Mouse (Mus musculus): Measurements from ENCODE around the gene Ctsw. TPM values are rescaled to one million over a fixed set of nuclear protein-coding genes. Genes with fewer than 3 reads are reported as not detected.
A peak's percentile ranks its signal among the peaks of the same experiment; 100 is the strongest.

Ctsw gene
- polyA plus RNA-seq, 1 experiment from 2014 or later = 1.9 TPM

GRCm38 (mm10) chr19:5484496-5484895 lies 16.2 kb upstream of the Ctsw start:
- 95% methylated on average over 5 of the region's 5 CpGs for WGBS
- DNase-seq (ENCODE audit: low spot score) = no peak
- no peaks in the 10 kb centered on the region for H3K9me3 ChIP-seq (replicated peaks)
- peaks cover 74% of the 10 kb centered on the region for H3K36me3 ChIP-seq
- H3K27ac ChIP-seq = no peak overlapping the region
- peaks cover 29% of the 10 kb centered on the region for H3K4me1 ChIP-seq
- H3K4me3 ChIP-seq = no peak overlapping the region
- H3K27me3 ChIP-seq (ENCODE audit: low read depth, poor library complexity, severe bottlenecking) = no peaks in the 10 kb centered on the region

DNA sequence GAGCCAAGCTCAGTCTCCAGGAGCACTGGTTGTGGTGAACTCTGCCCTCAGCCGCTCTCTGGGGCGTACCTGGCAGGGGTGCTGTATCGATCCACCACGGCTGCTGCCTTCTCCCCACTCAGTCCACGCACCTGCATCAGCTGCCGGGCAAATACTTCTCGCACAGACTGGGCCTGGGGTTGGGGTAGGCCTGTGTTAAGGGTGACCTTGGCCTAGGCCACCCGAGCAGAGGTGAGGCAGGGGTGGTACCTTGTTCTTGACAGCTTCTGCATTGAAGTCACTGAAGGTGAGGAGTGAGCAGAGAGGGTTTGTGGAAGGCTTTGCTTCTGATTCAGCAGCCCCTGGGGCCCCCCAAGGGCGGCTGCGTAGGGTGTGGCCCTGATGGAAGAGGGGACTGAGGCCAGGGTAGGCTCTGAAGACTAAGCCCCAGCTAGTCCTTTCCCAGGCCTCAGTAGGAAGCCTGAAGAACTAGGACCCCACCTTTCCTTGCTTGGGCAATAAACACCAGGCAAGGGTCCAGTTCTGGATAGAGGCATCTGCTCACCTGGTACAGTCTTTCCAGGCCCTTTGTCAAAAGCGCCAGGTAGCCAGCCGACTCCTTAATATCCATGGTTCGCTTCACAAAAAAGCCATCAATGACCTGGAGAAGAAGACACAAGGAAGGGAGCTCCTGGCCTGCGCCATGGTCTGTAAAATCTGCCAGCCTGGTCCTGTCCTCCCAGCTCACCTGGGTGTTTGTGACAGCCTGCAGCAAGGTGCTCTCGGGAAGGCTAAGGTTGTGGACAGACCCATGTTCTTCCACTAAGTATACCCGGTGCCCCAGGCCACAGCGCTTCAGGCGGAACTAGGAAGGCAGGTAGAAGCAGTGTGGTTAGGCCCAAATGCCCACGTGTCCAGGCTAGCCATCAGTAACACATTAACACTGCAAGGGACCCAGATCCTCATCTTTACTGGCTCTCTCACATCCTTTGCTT lies 15.4 kb upstream of the Ctsw start:
- Histone ChIP-seq H3K27ac (no peak overlapping the region), H3K9me3 (replicated peaks) (no peaks in the 10 kb centered on the region), H3K27me3 (ENCODE audit: low read depth, poor library complexity, severe bottlenecking) (no peaks in the 10 kb centered on the region), H3K4me3 (no peak overlapping the region), H3K4me1 (peaks cover 22% of the 10 kb centered on the region), H3K36me3 (peaks cover 82% of the 10 kb centered on the region)
- DNase-seq (ENCODE audit: low spot score) = no peak
- 96% methylated on average over 19 of the region's 19 CpGs for WGBS

DNA sequence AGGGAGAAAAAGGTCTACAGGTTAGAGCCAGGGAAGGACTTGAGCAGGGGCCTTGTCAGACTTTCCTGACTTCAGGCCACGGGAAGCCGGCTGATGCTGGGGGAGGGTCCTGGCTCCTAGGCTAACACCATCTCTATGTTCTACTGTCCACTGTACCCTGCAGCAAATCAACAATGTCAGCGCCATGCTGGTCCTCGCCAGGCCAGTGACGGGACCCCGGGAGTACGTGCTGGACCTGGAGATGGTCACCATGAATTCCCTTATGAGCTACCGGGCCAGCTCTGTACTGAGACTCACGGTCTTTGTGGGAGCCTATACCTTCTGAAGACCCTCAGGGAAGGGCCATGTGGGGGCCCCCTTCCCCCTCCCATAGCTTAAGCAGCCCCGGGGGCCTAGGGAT lies 13.1 kb upstream of the Ctsw start:
- H3K36me3 ChIP-seq = peaks cover 99% of the 10 kb centered on the region
- no peaks in the 10 kb centered on the region for H3K9me3 ChIP-seq (replicated peaks)
- no peaks in the 10 kb centered on the region for H3K27me3 ChIP-seq (ENCODE audit: low read depth, poor library complexity, severe bottlenecking)
- H3K4me1 ChIP-seq = peaks cover 9% of the 10 kb centered on the region
- H3K27ac ChIP-seq = no peak overlapping the region
- no peak overlapping the region for H3K4me3 ChIP-seq
- no peak for DNase-seq (ENCODE audit: low spot score)
- 91% methylated on average over 10 of the region's 10 CpGs for WGBS

- 94% methylated on average over 10 of the region's 10 CpGs for WGBS
These were observed 11.7 kb upstream of the Ctsw start for GRCm38 (mm10) chr19:5480016-5480415.

GRCm38 (mm10) chr19:5477668-5478300 lies 9.5 kb upstream of the Ctsw start:
- Histone ChIP-seq H3K27me3 (ENCODE audit: low read depth, poor library complexity, severe bottlenecking) (no peaks in the 10 kb centered on the region), H3K9me3 (replicated peaks) (no peaks in the 10 kb centered on the region), H3K4me1 (peaks cover 38% of the 10 kb centered on the region), H3K4me3 (no peak overlapping the region), H3K36me3 (peaks cover 73% of the 10 kb centered on the region), H3K27ac (no peak overlapping the region)
- WGBS = 93% methylated on average over 18 of the region's 18 CpGs
- DNase-seq (ENCODE audit: low spot score) = no peak

More at GRCm38 (mm10) chr19:5480016-5480415, 11.7 kb upstream of the Ctsw start:
- Histone ChIP-seq H3K27me3 (ENCODE audit: low read depth, poor library complexity, severe bottlenecking) (no peaks in the 10 kb centered on the region), H3K9me3 (replicated peaks) (no peaks in the 10 kb centered on the region), H3K27ac (no peak overlapping the region), H3K4me3 (0 out of 2 replicates have a peak overlapping the region, but pooled peaks have one; percentile 4), H3K4me1 (peaks cover 18% of the 10 kb centered on the region), H3K36me3 (peaks cover 96% of the 10 kb centered on the region)
- no peak for DNase-seq (ENCODE audit: low spot score)

GRCm38 (mm10) chr19:5477004-5477667 lies 8.8 kb upstream of the Ctsw start:
- H3K9me3 ChIP-seq (replicated peaks) = no peaks in the 10 kb centered on the region
- peaks cover 67% of the 10 kb centered on the region for H3K36me3 ChIP-seq
- WGBS = 88% methylated on average over 10 of the region's 10 CpGs

GRCm38 (mm10) chr19:5475069-5475714 lies 6.9 kb upstream of the Ctsw start:
- DNase-seq (ENCODE audit: low spot score) = peak; percentile 64
- Histone ChIP-seq H3K9me3 (replicated peaks) (no peaks in the 10 kb centered on the region), H3K36me3 (peaks cover 47% of the 10 kb centered on the region), H3K27me3 (ENCODE audit: low read depth, poor library complexity, severe bottlenecking) (no peaks in the 10 kb centered on the region), H3K4me3 (peak overlapping the region; percentile 83), H3K4me1 (peaks cover 38% of the 10 kb centered on the region), H3K27ac (peak overlapping the region; percentile 97)
- 21% methylated on average over 13 of the region's 13 CpGs for WGBS

More at GRCm38 (mm10) chr19:5477004-5477667, 8.8 kb upstream of the Ctsw start:
- DNase-seq (ENCODE audit: low spot score) = no peak
- Histone ChIP-seq H3K4me3 (no peak overlapping the region), H3K4me1 (peaks cover 38% of the 10 kb centered on the region), H3K27me3 (ENCODE audit: low read depth, poor library complexity, severe bottlenecking) (no peaks in the 10 kb centered on the region), H3K27ac (no peak overlapping the region)

DNA sequence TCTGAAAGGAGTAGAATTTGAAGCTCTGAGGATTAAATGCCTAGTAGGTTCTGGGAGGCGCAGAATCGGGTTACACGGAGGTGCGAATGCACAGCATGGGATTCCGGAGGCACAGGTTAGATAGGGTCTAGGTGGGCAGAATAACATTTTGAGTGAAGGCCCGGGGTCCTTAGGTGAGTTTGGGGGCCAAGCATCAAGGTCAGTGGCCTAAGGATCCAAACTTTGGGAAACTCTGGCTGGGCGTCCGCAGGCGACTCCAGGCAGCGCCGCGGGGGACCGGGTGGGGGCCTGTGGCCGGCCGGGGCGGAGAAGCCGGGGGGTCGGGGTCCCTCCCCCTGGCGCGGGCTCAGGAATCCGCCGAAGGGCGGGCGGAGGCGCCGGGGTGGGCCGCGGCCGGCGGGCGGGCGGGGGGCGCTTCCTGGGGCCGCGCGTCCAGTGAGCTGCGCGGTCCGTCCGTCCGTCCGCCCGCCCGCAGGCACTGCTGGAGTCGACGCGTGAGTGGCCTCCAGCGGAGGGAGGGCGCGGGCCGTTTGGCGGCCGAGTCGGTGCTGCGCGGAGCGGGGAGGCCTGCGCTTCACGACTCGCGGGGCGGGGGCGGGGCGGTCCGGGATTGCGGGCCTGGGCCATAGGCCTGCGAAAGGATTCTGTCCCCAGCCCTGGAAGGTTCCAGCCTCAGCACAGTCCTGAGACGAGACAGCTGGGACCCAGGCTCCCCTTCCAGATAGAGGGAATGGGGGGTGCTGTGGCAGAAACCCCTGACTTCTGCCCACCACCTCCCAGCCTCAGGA lies 6.2 kb upstream of the Ctsw start:
- no peaks in the 10 kb centered on the region for H3K9me3 ChIP-seq (replicated peaks)
- peaks cover 40% of the 10 kb centered on the region for H3K36me3 ChIP-seq
- DNase-seq (ENCODE audit: low spot score) = peak; percentile 68
- H3K4me3 ChIP-seq = peak overlapping the region; percentile 83
- H3K27ac ChIP-seq = peak overlapping the region; percentile 97
- no peaks in the 10 kb centered on the region for H3K27me3 ChIP-seq (ENCODE audit: low read depth, poor library complexity, severe bottlenecking)
- peaks cover 38% of the 10 kb centered on the region for H3K4me1 ChIP-seq
- whole genome bisulfite sequencing = 1% methylated on average over 68 of the region's 68 CpGs

DNA sequence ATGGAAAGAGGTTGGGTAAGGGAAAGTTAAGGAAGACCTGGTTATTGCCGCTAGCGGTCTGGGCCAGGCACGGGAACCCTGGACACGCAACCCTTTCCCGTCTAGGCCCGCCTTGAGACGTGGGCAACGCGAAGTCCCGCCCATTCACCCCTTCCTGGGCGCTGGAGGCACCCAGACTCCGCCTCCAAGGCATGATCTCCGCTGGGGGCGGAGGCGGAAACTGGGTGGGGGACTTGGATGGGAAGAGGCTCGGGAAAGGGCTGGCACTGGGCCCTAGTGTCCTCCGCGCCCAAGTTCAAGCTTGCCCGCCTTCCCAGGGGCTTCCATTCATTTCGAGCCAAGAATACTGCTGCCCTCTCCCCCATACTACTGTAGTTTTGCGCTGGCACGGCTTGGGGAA lies 5.4 kb upstream of the Ctsw start, which contains the start of gene Efemp2:
Efemp2 (plus strand) TSS at position 235 of the 400 bp plus-strand sequence.
- Histone ChIP-seq H3K4me3 (peak within 1 kb of the TSS; percentile 83), H3K4me1 (peaks cover 38% of the 10 kb centered on the region), H3K27me3 (ENCODE audit: low read depth, poor library complexity, severe bottlenecking) (no peaks in the 10 kb centered on the region), H3K36me3 (peaks cover 33% of the 10 kb centered on the region), H3K27ac (peak within 1 kb of the TSS; percentile 97), H3K9me3 (replicated peaks) (no peaks in the 10 kb centered on the region)
- WGBS = under 1% methylated on average over 22 of the region's 22 CpGs
- peak; percentile 76 for DNase-seq (ENCODE audit: low spot score)

- Histone ChIP-seq H3K27me3 (ENCODE audit: low read depth, poor library complexity, severe bottlenecking) (no peaks in the 10 kb centered on the region), H3K4me3 (0 out of 2 replicates have a peak overlapping the region, but pooled peaks have one; percentile 83), H3K9me3 (replicated peaks) (no peaks in the 10 kb centered on the region), H3K36me3 (peaks cover 29% of the 10 kb centered on the region), H3K27ac (no peak overlapping the region), H3K4me1 (peaks cover 38% of the 10 kb centered on the region)
- DNase-seq (ENCODE audit: low spot score) = no peak
- WGBS = 80% methylated on average over 3 of the region's 3 CpGs
These were observed 4.5 kb upstream of the Ctsw start for GRCm38 (mm10) chr19:5472857-5473256.

DNA sequence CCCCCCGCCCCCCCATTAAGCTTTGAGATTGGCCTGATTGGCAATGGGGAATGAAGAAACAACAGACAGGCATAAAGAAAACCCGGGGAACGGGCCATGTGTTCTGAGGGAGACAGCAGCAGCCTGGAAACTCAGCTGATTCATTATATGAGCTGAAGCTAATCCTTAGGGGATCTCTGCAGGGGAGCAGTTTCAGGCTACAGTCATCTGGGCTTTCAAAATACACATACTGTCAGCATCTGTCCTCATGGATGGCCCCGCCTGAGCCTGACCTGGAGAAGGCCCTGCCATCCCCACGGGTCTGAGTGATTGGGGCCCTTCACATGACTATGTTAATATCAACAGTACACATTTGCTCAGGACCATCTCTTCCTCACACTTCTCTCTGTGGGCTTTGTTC lies 3.5 kb upstream of the Ctsw start:
- no peak overlapping the region for H3K27ac ChIP-seq
- peaks cover 35% of the 10 kb centered on the region for H3K4me1 ChIP-seq
- no peaks in the 10 kb centered on the region for H3K27me3 ChIP-seq (ENCODE audit: low read depth, poor library complexity, severe bottlenecking)
- no peaks in the 10 kb centered on the region for H3K9me3 ChIP-seq (replicated peaks)
- no peak for DNase-seq (ENCODE audit: low spot score)
- H3K4me3 ChIP-seq = no peak overlapping the region
- peaks cover 29% of the 10 kb centered on the region for H3K36me3 ChIP-seq
- WGBS = 64% methylated on average over 5 of the region's 5 CpGs
